Mouse (Mus musculus) midbrain, embryonic 10.5 days (tissue): ENCODE data around the gene Hsbp1. TPM values are rescaled to one million over a fixed set of nuclear protein-coding genes. Genes with fewer than 3 reads are reported as not detected.

Source experiments
- DNase-seq: peaks from one replicate; pipeline ENCODE4 v3.0.0-alpha.2; 2017; ENCODE audit warnings: low spot score
- H3K27ac ChIP-seq: fragments of 300-500 bp; sonication (generic); replicated peaks from 2 replicates; pipeline ENCODE4 v1.5.1; 2016; ENCODE audit warnings: mild to moderate bottlenecking
- H3K27me3 ChIP-seq: fragments of 300-500 bp; sonication (generic); 2 replicates; pipeline ENCODE4 v1.6.1; 2016; ENCODE audit warnings: low read depth, mild to moderate bottlenecking; ENCODE audit not compliant: poor library complexity, severe bottlenecking
- H3K36me3 ChIP-seq: fragments of 300-500 bp; sonication (generic); 2 replicates; pipeline ENCODE4 v1.6.1; 2016; ENCODE audit warnings: mild to moderate bottlenecking, moderate library complexity
- H3K4me1 ChIP-seq: fragments of 300-500 bp; sonication (generic); 2 replicates; pipeline ENCODE4 v1.6.1; 2016
- H3K4me3 ChIP-seq: fragments of 300-500 bp; sonication (generic); 2 replicates; pipeline ENCODE4 v1.5.1; 2016; ENCODE audit warnings: mild to moderate bottlenecking, moderate library complexity
- H3K9me3 ChIP-seq: fragments of 300-500 bp; sonication (generic); replicated peaks from 2 replicates; pipeline ENCODE4 v1.6.1; 2016; ENCODE audit warnings: mild to moderate bottlenecking
- WGBS: fragments of 180-500 bp; shearing (Covaris S2); methylation state at CpG from one replicate; pipeline ENCODE4 v1.1.7; 2016; 5-methylcytosine and 5-hydroxymethylcytosine counted together
- polyA plus RNA-seq: library from polyadenylated mRNA; unstranded; fragments of >200 nt; fragmentation: Nextera tagmentation; extraction: Ambion mirVana; gene quantifications from 2 replicates; pipeline ENCODE4 v1.2.1, GENCODE M21; 2016

The Hsbp1 gene
- polyA plus RNA-seq, 1 experiment from 2014 or later = 267 TPM

- H3K36me3 ChIP-seq = no peaks in the 10 kb centered on the region; the same call in 1 of the 2 replicates
- H3K4me1 ChIP-seq = peaks cover 28% of the 10 kb centered on the region
- H3K4me3 ChIP-seq = peak within 1 kb of the TSS; percentile 90
- DNase-seq = peak; percentile 94
- peak within 1 kb of the TSS; percentile 88 for H3K27ac ChIP-seq
- no peaks in the 10 kb centered on the region for H3K27me3 ChIP-seq
- H3K9me3 ChIP-seq = no peaks in the 10 kb centered on the region
- WGBS = 3% methylated on average over 44 of the region's 44 CpGs
These were observed 50.3 kb downstream of the Hsbp1 start, which contains the start of gene Mlycd for GRCm38 (mm10) chr8:119394524-119395026. Gene Mlycd, plus strand, starts transcription at chr8:119394878.

GRCm38 (mm10) chr8:119395072-119395950 is 51.0 kb downstream of the Hsbp1 start:
- 7% methylated on average over 79 of the region's 83 CpGs for WGBS

More at GRCm38 (mm10) chr8:119395072-119395950, 51.0 kb downstream of the Hsbp1 start:
- Histone ChIP-seq H3K27ac (peak overlapping the region; percentile 88), H3K9me3 (no peaks in the 10 kb centered on the region), H3K4me1 (peaks cover 28% of the 10 kb centered on the region), H3K27me3 (no peaks in the 10 kb centered on the region), H3K4me3 (peak overlapping the region; percentile 90), H3K36me3 (no peaks in the 10 kb centered on the region; the same call in 1 of the 2 replicates)
- no peak for DNase-seq

Other genes starting within 250 kb of the Hsbp1 start
- 10.9 and 11.4 TPM in 2 replicates for gene Mlycd, start 50.4 kb downstream of the Hsbp1 start, polyA plus RNA-seq
- gene Osgin1, start 89.6 kb downstream of the Hsbp1 start, polyA plus RNA-seq = 0.21 and 0.23 TPM in 2 replicates
- 16.3 and 17.0 TPM in 2 replicates for gene Necab2, start 102.2 kb downstream of the Hsbp1 start, polyA plus RNA-seq
- 0.15 and 1.1 TPM in 2 replicates for gene Slc38a8, start 157.2 kb downstream of the Hsbp1 start, polyA plus RNA-seq
- 111 and 112 TPM in 2 replicates for gene Mbtps1, start 214.2 kb downstream of the Hsbp1 start, polyA plus RNA-seq
- gene Hsdl1, start 230.7 kb downstream of the Hsbp1 start, polyA plus RNA-seq = 73.0 and 88.9 TPM in 2 replicates
- 0.19 and 0.30 TPM in 2 replicates for gene Dnaaf1, start 230.7 kb downstream of the Hsbp1 start, polyA plus RNA-seq